Mouse (Mus musculus) hindbrain, embryonic 14.5 days (tissue): Measurements from ENCODE around the gene Dctn2. TPM values are rescaled to one million over a fixed set of nuclear protein-coding genes. Genes with fewer than 3 reads are reported as not detected.
A peak's percentile ranks its signal among the peaks of the same experiment; 100 is the strongest.

Experiments used
- ATAC-seq: fragments of 200-750 bp; cut with Nextera tagmentation; 2 replicates; pipeline ENCODE4 v1.8.0; 2017; ENCODE audit warnings: moderate number of reproducible peaks, mild to moderate bottlenecking, moderate TSS enrichment, moderate library complexity; ENCODE audit not compliant: low FRiP score
- DNase-seq: peaks from one replicate; pipeline ENCODE4 v3.0.0-alpha.2; 2015; ENCODE audit warnings: low spot score
- H3K27ac ChIP-seq: fragments of 300-500 bp; sonication (generic); 2 replicates; pipeline ENCODE4 v1.5.1; 2014; ENCODE audit warnings: mild to moderate bottlenecking, moderate library complexity
- H3K27me3 ChIP-seq: fragments of 300-500 bp; sonication (generic); 2 replicates; pipeline ENCODE4 v1.6.1; 2014; ENCODE audit warnings: mild to moderate bottlenecking, low read length, mixed read lengths; ENCODE audit not compliant: control insufficient read depth, insufficient read depth
- H3K36me3 ChIP-seq: fragments of 300-500 bp; sonication (generic); replicated peaks from 2 replicates; pipeline ENCODE4 v1.6.1; 2014; ENCODE audit not compliant: control insufficient read depth, insufficient read depth
- H3K4me1 ChIP-seq: fragments of 300-500 bp; sonication (generic); replicated peaks from 2 replicates; pipeline ENCODE4 v1.6.1; 2014; ENCODE audit warnings: antibody characterized with exemption, low read length, mixed read lengths; ENCODE audit not compliant: control insufficient read depth, insufficient read depth
- H3K4me2 ChIP-seq: fragments of 300-500 bp; sonication (generic); replicated peaks from 2 replicates; pipeline ENCODE4 v1.6.1; 2014; ENCODE audit warnings: mild to moderate bottlenecking, moderate library complexity
- H3K4me3 ChIP-seq: fragments of 300-500 bp; sonication (generic); replicated peaks from 2 replicates; pipeline ENCODE4 v1.5.1; 2014; ENCODE audit warnings: mild to moderate bottlenecking, low read length
- H3K9ac ChIP-seq: fragments of 300-500 bp; sonication (generic); 2 replicates; pipeline ENCODE4 v1.6.1; 2014
- H3K9me3 ChIP-seq: fragments of 300-500 bp; sonication (generic); 2 replicates; pipeline ENCODE4 v1.6.1; 2016; ENCODE audit warnings: low read length; ENCODE audit not compliant: control insufficient read depth
- WGBS: fragments of 180-500 bp; shearing (Covaris S2); extraction: QIAGEN DNeasy Blood & Tissue Kit; methylation state at CpG from one replicate; pipeline ENCODE4 v1.1.7; 2014; 5-methylcytosine and 5-hydroxymethylcytosine counted together
- polyA plus RNA-seq: library from polyadenylated mRNA; unstranded; fragments of >200 nt; fragmentation: Nextera tagmentation; extraction: Ambion mirVana; gene quantifications from 2 replicates; pipeline ENCODE4 v1.2.1, GENCODE M21; 2014

The Dctn2 gene
- polyA plus RNA-seq, 1 experiment from 2014 or later, result 281 TPM

- ATAC-seq (peak; percentile 38; the same call in 1 of the 2 replicates), DNase-seq (no peak)
- peaks cover 7% of the 10 kb centered on the region for H3K4me1 ChIP-seq
- 0 out of 2 replicates have a peak, but pooled peaks cover 4% of the 10 kb centered on the region for H3K9me3 ChIP-seq
- H3K36me3 ChIP-seq, result no peaks in the 10 kb centered on the region
- H3K9ac ChIP-seq, result peak overlapping the region; percentile 24; the same call in 1 of the 2 replicates
- peak overlapping the region; percentile 56 for H3K4me2 ChIP-seq
- no peak overlapping the region for H3K27ac ChIP-seq
- peak overlapping the region; percentile 30 for H3K4me3 ChIP-seq
- 3% methylated on average over 52 of the region's 54 CpGs for WGBS
- peaks cover 80% of the 10 kb centered on the region for H3K27me3 ChIP-seq
Measured at GRCm38 (mm10) chr10:127326017-127326801, 60.0 kb downstream of the Dctn2 start.

- Histone ChIP-seq H3K4me3 (peak overlapping the region; percentile 30), H3K9me3 (0 out of 2 replicates have a peak, but pooled peaks cover 4% of the 10 kb centered on the region), H3K27ac (no peak overlapping the region), H3K4me1 (peaks cover 7% of the 10 kb centered on the region), H3K27me3 (peaks cover 80% of the 10 kb centered on the region), H3K9ac (peak overlapping the region; percentile 24; the same call in 1 of the 2 replicates), H3K36me3 (no peaks in the 10 kb centered on the region), H3K4me2 (peak overlapping the region; percentile 56)
- no peak for ATAC-seq
- DNase-seq, result no peak
- WGBS, result 6% methylated on average over 29 of the region's 29 CpGs
Measured at GRCm38 (mm10) chr10:127326828-127327227, 60.7 kb downstream of the Dctn2 start.

- WGBS, result 51% methylated on average over 18 of the region's 18 CpGs
- Histone ChIP-seq H3K27me3 (peaks cover 75% of the 10 kb centered on the region), H3K9ac (no peak overlapping the region), H3K4me3 (no peak overlapping the region), H3K4me1 (peaks cover 7% of the 10 kb centered on the region), H3K4me2 (no peak overlapping the region), H3K9me3 (0 out of 2 replicates have a peak, but pooled peaks cover 4% of the 10 kb centered on the region), H3K36me3 (no peaks in the 10 kb centered on the region), H3K27ac (no peak overlapping the region)
- DNase-seq (no peak), ATAC-seq (no peak)
Measured at GRCm38 (mm10) chr10:127327461-127328145, 61.4 kb downstream of the Dctn2 start.

- H3K36me3 ChIP-seq, result no peaks in the 10 kb centered on the region
- H3K27ac ChIP-seq, result no peak overlapping the region
- ATAC-seq (no peak), DNase-seq (no peak)
- WGBS, result 78% methylated on average over 7 of the region's 7 CpGs
- peaks cover 51% of the 10 kb centered on the region for H3K27me3 ChIP-seq
- H3K4me3 ChIP-seq, result no peak overlapping the region
- H3K9ac ChIP-seq, result no peak overlapping the region
- H3K4me2 ChIP-seq, result no peak overlapping the region
- H3K4me1 ChIP-seq, result peaks cover 7% of the 10 kb centered on the region
- H3K9me3 ChIP-seq, result 0 out of 2 replicates have a peak, but pooled peaks cover 4% of the 10 kb centered on the region
Measured at GRCm38 (mm10) chr10:127330212-127330611, 64.0 kb downstream of the Dctn2 start.

Other genes starting within 250 kb of the Dctn2 start
- 59.1 and 65.0 TPM in 2 replicates for gene Tsfm, start 235.5 kb upstream of the Dctn2 start, polyA plus RNA-seq
- gene Mettl1, start 225.0 kb upstream of the Dctn2 start, polyA plus RNA-seq, result 19.5 and 22.1 TPM in 2 replicates
- gene Eef1akmt3, start 224.9 kb upstream of the Dctn2 start, polyA plus RNA-seq, result 0.13 and 0.25 TPM in 2 replicates
- 0.08 TPM in 1 of 2 replicates, not detected in the other for gene Cyp27b1, start 218.1 kb upstream of the Dctn2 start, polyA plus RNA-seq
- 12.0 and 12.9 TPM in 2 replicates for gene March9, start 206.2 kb upstream of the Dctn2 start, polyA plus RNA-seq
- 764 and 784 TPM in 2 replicates for gene Cdk4, start 202.8 kb upstream of the Dctn2 start, polyA plus RNA-seq
- gene Tspan31, start 196.1 kb upstream of the Dctn2 start, polyA plus RNA-seq, result 54.4 and 83.3 TPM in 2 replicates
- gene Agap2, start 191.1 kb upstream of the Dctn2 start, polyA plus RNA-seq, result 6.7 and 8.2 TPM in 2 replicates
- 78.1 and 83.0 TPM in 2 replicates for gene Os9, start 145.2 kb upstream of the Dctn2 start, polyA plus RNA-seq
- gene B4galnt1, start 101.1 kb upstream of the Dctn2 start, polyA plus RNA-seq, result 73.7 and 79.1 TPM in 2 replicates
- gene Slc26a10, start 85.7 kb upstream of the Dctn2 start, polyA plus RNA-seq, result 0.94 and 0.99 TPM in 2 replicates
- 23.5 and 25.5 TPM in 2 replicates for gene Arhgef25, start 76.3 kb upstream of the Dctn2 start, polyA plus RNA-seq
- gene Dtx3, start 70.6 kb upstream of the Dctn2 start, polyA plus RNA-seq, result 223 and 231 TPM in 2 replicates
- 16.8 and 17.1 TPM in 2 replicates for gene Pip4k2c, start 54.8 kb upstream of the Dctn2 start, polyA plus RNA-seq
- 118 and 129 TPM in 2 replicates for gene Kif5a, start 3.0 kb upstream of the Dctn2 start, polyA plus RNA-seq
- gene Mbd6, start 22.6 kb downstream of the Dctn2 start, polyA plus RNA-seq, result 16.2 and 20.0 TPM in 2 replicates
- gene Mars, start 45.4 kb downstream of the Dctn2 start, polyA plus RNA-seq, result 113 and 124 TPM in 2 replicates
- gene Arhgap9, start 55.6 kb downstream of the Dctn2 start, polyA plus RNA-seq, result 0.88 and 1.1 TPM in 2 replicates
- gene Gli1, start 75.6 kb downstream of the Dctn2 start, polyA plus RNA-seq, result 1.3 and 1.6 TPM in 2 replicates
- 0.04 TPM in 1 of 2 replicates, not detected in the other for gene Inhbe, start 88.0 kb downstream of the Dctn2 start, polyA plus RNA-seq
- not detected in 2 replicates for gene Inhbc, start 104.1 kb downstream of the Dctn2 start, polyA plus RNA-seq
- gene R3hdm2, start 114.0 kb downstream of the Dctn2 start, polyA plus RNA-seq, result 32.3 and 37.8 TPM in 2 replicates
- gene Stac3, start 235.3 kb downstream of the Dctn2 start, polyA plus RNA-seq, result 0.60 TPM in 1 of 2 replicates, not detected in the other
- 12.7 and 18.0 TPM in 2 replicates for gene Ndufa4l2, start 248.6 kb downstream of the Dctn2 start, polyA plus RNA-seq